Mouse (Mus musculus): Measurements from ENCODE around the gene Ctbp2.

DNA sequence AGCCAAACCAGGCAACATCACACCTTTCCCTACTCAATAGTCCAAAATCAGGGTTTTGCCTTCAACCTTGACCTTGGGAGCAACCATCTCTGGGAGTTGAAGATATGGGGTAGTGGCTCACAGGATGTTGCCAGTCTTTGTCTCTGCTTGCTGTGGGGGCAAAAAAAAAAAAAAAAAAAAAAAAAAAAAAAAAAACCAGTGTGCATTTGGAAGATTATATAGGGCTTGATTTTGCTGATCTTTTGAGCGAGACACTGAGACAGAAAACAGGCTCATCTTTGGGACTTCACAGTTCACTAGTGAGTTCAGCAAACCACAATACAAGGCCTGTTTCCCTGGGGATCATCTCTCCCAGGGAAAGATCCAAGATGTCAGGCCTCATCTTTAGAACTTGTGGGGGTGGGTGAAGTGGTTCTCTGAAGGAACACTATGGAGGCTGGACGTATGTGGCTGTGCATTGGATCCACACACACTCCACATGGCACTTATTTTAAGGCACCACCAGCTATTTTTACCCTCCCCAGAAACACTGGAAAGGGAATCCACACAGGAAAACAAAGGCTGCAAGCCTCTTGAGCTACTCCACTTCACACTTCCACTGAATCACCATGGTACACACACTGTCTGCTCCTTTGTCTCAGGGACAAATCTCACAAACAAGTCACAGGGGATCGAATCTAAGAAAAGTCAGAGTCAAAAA is 84.4 kb downstream of the Ctbp2 start:
- TF ChIP-seq CTCF (IDR thresholded peaks at IDR 0.05; ENCODE audit: low read depth): no peak
- no peak for TF ChIP-seq EP300 (IDR thresholded peaks at IDR 0.05; ENCODE audit: low read depth)
